Mouse (Mus musculus) megakaryocyte, embryonic 14.5 days (primary cell): ENCODE results near the gene Ccdc85c. TPM values are rescaled to one million over a fixed set of nuclear protein-coding genes. Genes with fewer than 3 reads are reported as not detected.

Source experiments
- H3K27me3 ChIP-seq: replicated peaks from 2 replicates; pipeline ENCODE3; 2012; ENCODE audit warnings: inconsistent platforms
- H3K36me3 ChIP-seq: replicated peaks from 2 replicates; pipeline ENCODE3; 2012; ENCODE audit warnings: low read length, inconsistent platforms, mixed read lengths
- H3K4me1 ChIP-seq: 2 replicates; pipeline ENCODE4 v1.6.1; 2012; ENCODE audit warnings: inconsistent platforms
- H3K4me3 ChIP-seq: replicated peaks from 2 replicates; pipeline ENCODE3; 2012; ENCODE audit warnings: moderate library complexity, mild to moderate bottlenecking, inconsistent platforms
- H3K9me3 ChIP-seq: 2 replicates; pipeline ENCODE4 v1.6.1; 2012; ENCODE audit warnings: inconsistent platforms
- FLI1 ChIP-seq: IDR thresholded peaks from 2 replicates; pipeline ENCODE4 v1.6.1; 2012; ENCODE audit warnings: low read length, inconsistent platforms, mixed read lengths
- GATA1 ChIP-seq: IDR thresholded peaks from 3 replicates; pipeline ENCODE4 v1.6.1; 2012; ENCODE audit warnings: mixed read lengths, low read length, inconsistent platforms, borderline replicate concordance
- polyA plus RNA-seq: library from polyadenylated mRNA; stranded (reverse); fragments of >175 nt; gene quantifications from 2 replicates; pipeline ENCODE4 v1.2.3, GENCODE M21; 2012; ENCODE audit warnings: low replicate concordance; ENCODE audit not compliant: insufficient read depth

The Ccdc85c gene
- polyA plus RNA-seq, 1 experiment = 1.5 TPM

- H3K4me3 ChIP-seq = no peak overlapping the region
- TF ChIP-seq GATA1 (no peak), FLI1 (no peak)
- H3K9me3 ChIP-seq = peaks cover 8% of the 10 kb centered on the region
Observed at GRCm38 (mm10) chr12:108310456-108311027, 35.3 kb upstream of the Ccdc85c start.

GRCm38 (mm10) chr12:108310041-108310440 is 34.8 kb upstream of the Ccdc85c start:
- Histone ChIP-seq H3K27me3 (peaks cover 80% of the 10 kb centered on the region), H3K4me1 (peaks cover 38% of the 10 kb centered on the region), H3K9me3 (peaks cover 8% of the 10 kb centered on the region), H3K36me3 (no peaks in the 10 kb centered on the region), H3K4me3 (no peak overlapping the region)
- TF ChIP-seq GATA1 = no peak
- TF ChIP-seq FLI1 = no peak

More at GRCm38 (mm10) chr12:108310456-108311027, 35.3 kb upstream of the Ccdc85c start:
- Histone ChIP-seq H3K36me3 (no peaks in the 10 kb centered on the region), H3K4me1 (peaks cover 38% of the 10 kb centered on the region), H3K27me3 (peaks cover 76% of the 10 kb centered on the region)

GRCm38 (mm10) chr12:108309116-108309794 is 34.0 kb upstream of the Ccdc85c start:
- peak overlapping the region; percentile 31 for H3K4me3 ChIP-seq
- peaks cover 38% of the 10 kb centered on the region for H3K4me1 ChIP-seq
- no peak for TF ChIP-seq GATA1
- no peak for TF ChIP-seq FLI1
- peaks cover 84% of the 10 kb centered on the region for H3K27me3 ChIP-seq
- H3K36me3 ChIP-seq = no peaks in the 10 kb centered on the region
- peaks cover 8% of the 10 kb centered on the region for H3K9me3 ChIP-seq

- Histone ChIP-seq H3K4me1 (peaks cover 38% of the 10 kb centered on the region), H3K36me3 (no peaks in the 10 kb centered on the region), H3K27me3 (peaks cover 83% of the 10 kb centered on the region), H3K9me3 (peaks cover 2% of the 10 kb centered on the region), H3K4me3 (no peak overlapping the region)
- TF ChIP-seq GATA1 (no peak), FLI1 (no peak)
Observed at GRCm38 (mm10) chr12:108308363-108308856, 33.2 kb upstream of the Ccdc85c start.

- TF ChIP-seq GATA1 = no peak
- TF ChIP-seq FLI1 = no peak
- peaks cover 38% of the 10 kb centered on the region for H3K4me1 ChIP-seq
- H3K4me3 ChIP-seq = no peak overlapping the region
- peaks cover 5% of the 10 kb centered on the region; the same call in 1 of the 2 replicates for H3K9me3 ChIP-seq
- H3K27me3 ChIP-seq = peaks cover 81% of the 10 kb centered on the region
- H3K36me3 ChIP-seq = no peaks in the 10 kb centered on the region
Observed at GRCm38 (mm10) chr12:108307553-108307952, 32.3 kb upstream of the Ccdc85c start.

- peak within 1 kb of the TSS; percentile 84 for H3K4me3 ChIP-seq
- H3K27me3 ChIP-seq = peaks cover 74% of the 10 kb centered on the region
- TF ChIP-seq FLI1 = no peak
- no peak for TF ChIP-seq GATA1
- H3K36me3 ChIP-seq = no peaks in the 10 kb centered on the region
- peaks cover 5% of the 10 kb centered on the region; the same call in 1 of the 2 replicates for H3K9me3 ChIP-seq
- H3K4me1 ChIP-seq = peaks cover 38% of the 10 kb centered on the region
Observed at GRCm38 (mm10) chr12:108305812-108306794, 30.9 kb upstream of the Ccdc85c start, which contains the start of gene Hhipl1. Gene Hhipl1 (plus strand): TSS chr12:108306270.

GRCm38 (mm10) chr12:108305172-108305571 is 29.9 kb upstream of the Ccdc85c start:
- Histone ChIP-seq H3K9me3 (peaks cover 5% of the 10 kb centered on the region; the same call in 1 of the 2 replicates), H3K27me3 (peaks cover 69% of the 10 kb centered on the region)
- no peak for TF ChIP-seq FLI1
- no peak for TF ChIP-seq GATA1

GRCm38 (mm10) chr12:108303778-108304365 is 28.6 kb upstream of the Ccdc85c start:
- Histone ChIP-seq H3K4me1 (peaks cover 17% of the 10 kb centered on the region), H3K9me3 (peaks cover 7% of the 10 kb centered on the region; the same call in 1 of the 2 replicates), H3K4me3 (no peak overlapping the region), H3K27me3 (peaks cover 67% of the 10 kb centered on the region), H3K36me3 (no peaks in the 10 kb centered on the region)
- TF ChIP-seq FLI1 (no peak), GATA1 (no peak)

More at GRCm38 (mm10) chr12:108305172-108305571, 29.9 kb upstream of the Ccdc85c start:
- Histone ChIP-seq H3K4me1 (peaks cover 30% of the 10 kb centered on the region), H3K4me3 (no peak overlapping the region), H3K36me3 (no peaks in the 10 kb centered on the region)

- TF ChIP-seq FLI1 (no peak), GATA1 (no peak)
- Histone ChIP-seq H3K36me3 (no peaks in the 10 kb centered on the region), H3K4me3 (no peak overlapping the region), H3K9me3 (peaks cover 32% of the 10 kb centered on the region), H3K4me1 (peaks cover under 1% of the 10 kb centered on the region), H3K27me3 (peaks cover 55% of the 10 kb centered on the region)
Observed at GRCm38 (mm10) chr12:108301006-108301405, 25.8 kb upstream of the Ccdc85c start.
